Mouse (Mus musculus): ENCODE results near the gene Ccdc160. TPM values are rescaled to one million over a fixed set of nuclear protein-coding genes. Genes with fewer than 3 reads are reported as not detected.

Gene Ccdc160
- total RNA-seq, 2 experiments from 2014 or later, result 0.17 TPM; not detected in 1

GRCm38 (mm10) chrX:52819338-52819737 lies 28.3 kb downstream of the Ccdc160 start:
- intact Hi-C loops (cut with DNase I), result no loop called here
- no peak for DNase-seq

Small RNAs within 50 kb of the gene (microRNA-seq; reads per million reads assigned to microRNA genes)
- 15.6 to 30.8 reads per million in 2 experiments for gene Mir106a
- gene Mir18b, result 0 reads per million in 2 experiments
- 0 to 0.36 reads per million in 2 experiments for gene Mir19b-2
- gene Mir20b, result 34.1 to 35.4 reads per million in 2 experiments
- gene Mir363, result 3.7 to 26.1 reads per million in 2 experiments
- gene Mir92-2, result 21.1 to 34.9 reads per million in 2 experiments

Other genes with a start within 250 kb of the Ccdc160 start
- gene Gpc3, start 177.2 kb upstream of the Ccdc160 start, total RNA-seq (2021), result 1 to 10 TPM; 7.9 to 9.2 TPM
- gene Phf6, start 121.1 kb downstream of the Ccdc160 start, total RNA-seq (2021), result 1 to 10 TPM; 2.8 to 4.2 TPM
- 10 to 100 TPM; 20.0 to 22.7 TPM for gene Hprt, start 196.9 kb downstream of the Ccdc160 start, total RNA-seq (2021)